Mouse (Mus musculus): ENCODE measurements around the gene Fam19a1.

Gene Fam19a1

DNA sequence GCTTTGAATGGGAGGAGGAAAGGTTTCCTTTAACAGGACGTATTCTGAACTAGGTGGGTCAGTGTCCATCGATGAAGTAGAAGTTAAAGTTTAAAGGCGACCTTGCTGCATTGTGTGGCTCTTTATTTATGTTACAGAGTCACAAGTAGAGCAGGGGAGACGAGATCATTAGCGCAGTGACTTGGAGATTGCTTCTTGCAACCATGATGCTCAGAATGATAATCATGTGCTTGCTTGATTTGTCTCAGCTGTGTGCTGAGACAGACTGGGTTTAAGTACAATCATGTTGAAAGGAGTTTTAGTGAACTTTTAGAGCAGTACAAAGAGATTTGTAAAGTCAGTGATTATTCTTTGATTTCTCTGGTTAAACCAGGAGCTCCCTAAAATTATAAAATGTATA is 536.3 kb downstream of the Fam19a1 start:
- in situ Hi-C loops (cut with MboI, MseI): no loop called here

- in situ Hi-C loops (cut with MboI, MseI): no loop called here
Observed at GRCm38 (mm10) chr6:96666311-96666710, 553.4 kb downstream of the Fam19a1 start.

- in situ Hi-C loops (cut with MboI, MseI): no loop called here
Observed at GRCm38 (mm10) chr6:96677813-96678212, 564.9 kb downstream of the Fam19a1 start.
